Comparison of ENCODE assay signal across 12 mouse cellular contexts in the genomic region with DNA sequence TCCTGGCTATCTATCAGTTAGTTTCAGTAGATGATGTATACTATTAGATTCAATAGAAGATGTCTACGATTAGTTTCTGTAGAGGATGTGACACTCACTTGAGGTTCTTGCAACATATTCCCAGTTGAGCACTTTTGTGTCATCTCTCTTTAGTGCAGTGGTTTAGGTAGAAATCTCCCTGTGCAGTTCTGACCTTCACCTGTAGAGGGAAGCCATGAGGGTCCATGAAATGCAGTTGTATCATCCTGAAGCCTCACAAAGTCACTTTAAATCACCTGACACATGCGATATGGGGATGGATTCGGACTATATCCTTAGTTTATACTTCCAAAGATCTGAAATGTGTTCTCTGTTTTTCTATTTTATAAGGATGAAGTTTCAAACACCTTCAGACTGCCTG.
DNase-seq lines count a peak whose midpoint lies in the region; ATAC-seq and TF ChIP-seq lines count a peak whose summit lies in the region.
"Had no signal": no experiment of that assay in that cellular context is flagged by ENCODE, and none has a peak within 500 bp of the region (broad histone marks: within the 10 kb centered on the region; RNA-seq: fewer than 3 reads in every experiment).

No protein-coding gene starts in this region.

- intact Hi-C loops in gastrocnemius, adult 2 months (cut with DNase I): no loop called here
- intact Hi-C loops in gastrocnemius, postnatal 14 days (cut with DNase I; ENCODE audit: low total_unique reads): no loop called here
- intact Hi-C loops in left cerebral cortex, postnatal 14 days (cut with DNase I): no loop called here

- H3K36me3 ChIP-seq in forebrain, embryonic 10.5 days (replicated peaks): no peaks in the 10 kb centered on the region

- TF ChIP-seq CTCF in gastrocnemius, adult 2 months (IDR thresholded peaks at IDR 0.05): peak; percentile 42
- peak; percentile 31 for TF ChIP-seq CTCF in Patski (IDR thresholded peaks at IDR 0.05)

- POLR2A ChIA-PET in Patski (lab: Charles Lee): no interaction called here

- no peaks in the 10 kb centered on the region for H3K9me3 ChIP-seq in forebrain, embryonic 10.5 days

- no peaks in the 10 kb centered on the region for H3K4me1 ChIP-seq in forebrain, embryonic 10.5 days

- H3K4me3 ChIP-seq in gastrocnemius, adult 2 months: no peak overlapping the region
- H3K4me3 ChIP-seq in forebrain, embryonic 10.5 days: no peak overlapping the region
- H3K4me3 ChIP-seq: myocyte had no signal

- no peak for ATAC-seq in Patski

- in situ Hi-C loops in Patski (cut with MboI; ENCODE audit: low pct_unique_long_range_greater_than_20kb): no loop called here

- H3K27ac ChIP-seq in gastrocnemius, adult 2 months: no peak overlapping the region
- H3K27ac ChIP-seq in forebrain, embryonic 10.5 days: no peak overlapping the region

- WGBS in forebrain, embryonic 10.5 days: 69% methylated on average over 3 of the region's 3 CpGs

- H3K27me3 ChIP-seq in Patski: no peaks in the 10 kb centered on the region
- H3K27me3 ChIP-seq in forebrain, embryonic 10.5 days (ENCODE audit: poor library complexity, severe bottlenecking): no peaks in the 10 kb centered on the region

- CTCF ChIA-PET in Patski (lab: Charles Lee): no interaction called here

- no peak for DNase-seq in gastrocnemius, adult 2 months
- no peak for DNase-seq in gastrocnemius, postnatal 14 days
- DNase-seq in left cerebral cortex, postnatal 14 days (ENCODE audit: low spot score in 2 of 2): peak; percentile 8 to 18
- DNase-seq in left cerebral cortex, adult 9 months (ENCODE audit: low spot score in 2 of 2): no peak
- DNase-seq in Patski (ENCODE audit: low read depth, low spot score): no peak
- DNase-seq in embryo, embryonic 9.5 days (ENCODE audit: extremely low spot score): peak; percentile 2
- no peak for DNase-seq in urinary bladder, postnatal 36 days (ENCODE audit: low spot score in 2 of 2)
- DNase-seq in forebrain, embryonic 10.5 days (ENCODE audit: extremely low spot score, low spot score): no peak
- DNase-seq: lung, adult 2 months; spleen, adult 18-20 months; thymus, postnatal 36 days had no signal

Comparison
In these comparisons a context has a peak if more than half of its experiments do, and no peak if none do; other contexts are left out.
1. DNase-seq: peak in left cerebral cortex, postnatal 14 days (2 of 2) and embryo, embryonic 9.5 days (single experiment); none in gastrocnemius, adult 2 months (single experiment), gastrocnemius, postnatal 14 days (single experiment), left cerebral cortex, adult 9 months (0 of 2), Patski (single experiment), urinary bladder, postnatal 36 days (0 of 2) and forebrain, embryonic 10.5 days (single experiment).